Mouse (Mus musculus) ES-Bruce4 (cell line): ENCODE data around the gene Serpinb9.

Source experiments
- CTCF ChIP-seq: IDR thresholded peaks from one replicate; pipeline ENCODE4 v1.8.1; 2011; ENCODE audit warnings: low read depth, low read length
- EP300 ChIP-seq: IDR thresholded peaks from 2 replicates; pipeline ENCODE4 v1.6.1; 2011; ENCODE audit warnings: low read depth, low read length; ENCODE audit not compliant: insufficient read depth
- POLR2A ChIP-seq: IDR thresholded peaks from one replicate; pipeline ENCODE4 v1.8.1; 2011; ENCODE audit warnings: low read length; ENCODE audit not compliant: insufficient read depth

DNA sequence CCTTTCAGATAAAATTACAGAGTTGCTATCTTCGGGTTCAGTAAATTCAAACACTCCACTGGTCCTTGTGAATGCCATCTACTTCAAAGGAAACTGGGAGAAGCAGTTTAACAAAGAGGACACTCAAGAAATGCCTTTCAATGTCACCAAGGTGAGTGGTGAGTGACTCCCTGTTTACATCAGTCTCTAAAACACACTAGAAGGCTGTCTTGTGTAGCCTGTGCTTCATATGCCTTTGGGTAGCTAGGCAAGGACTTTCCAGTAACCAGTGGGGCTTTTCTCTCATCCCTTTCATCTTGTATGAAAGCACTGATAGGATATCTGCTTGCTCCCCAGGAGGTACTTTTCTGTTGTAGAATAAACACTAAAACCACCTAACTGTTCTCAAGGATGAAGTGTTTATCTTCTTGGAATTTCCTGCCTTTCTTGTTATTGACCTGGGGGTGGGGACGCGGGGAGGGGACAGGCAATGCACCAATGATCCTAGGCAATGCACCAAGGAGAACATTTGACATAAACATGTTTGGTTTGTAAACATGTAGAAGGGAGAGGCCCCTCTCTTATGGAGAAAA, 28.1 kb upstream of the Serpinb9 start:
- no peak for TF ChIP-seq CTCF
- TF ChIP-seq POLR2A = no peak
- TF ChIP-seq EP300 = no peak
